Mouse (Mus musculus) MEL (cell line): Measurements from ENCODE around the gene Elp5. TPM values are rescaled to one million over a fixed set of nuclear protein-coding genes. Genes with fewer than 3 reads are reported as not detected.
"Not testable (repeated sequence)": the region's sequence is repeated elsewhere in the genome, so short reads cannot be mapped to it uniquely, and the experiment has no call there.

Source experiments
- DNase-seq: peaks from one replicate; pipeline ENCODE4 v3.0.0; 2011; ENCODE audit warnings: low read depth, low spot score
- H3K27ac ChIP-seq: 2 replicates; pipeline ENCODE4 v1.5.1; 2012; ENCODE audit warnings: low read depth, mild to moderate bottlenecking, control low read depth, low read length, moderate library complexity; ENCODE audit not compliant: control insufficient read depth
- H3K27me3 ChIP-seq, 2 experiments: fragments of 150-350 bp in 1 of 2; sonication (generic) in 1 of 2; 2 replicates each; pipeline ENCODE4 v1.6.1; 2012; ENCODE audit warnings: low read length in 2 of 2, mild to moderate bottlenecking in 2 of 2, improper control_type of control experiment in 1 of 2, moderate library complexity in 1 of 2; ENCODE audit not compliant: insufficient read depth in 2 of 2, control insufficient read depth in 1 of 2
- H3K36me3 ChIP-seq, 2 experiments: 2 replicates each; pipeline ENCODE4 v1.6.1; 2012 to 2014; ENCODE audit warnings: low read length in 2 of 2, improper control_type of control experiment in 1 of 2, inconsistent platforms in 1 of 2, mild to moderate bottlenecking in 1 of 2; ENCODE audit not compliant: insufficient read depth in 2 of 2, control insufficient read depth in 1 of 2
- H3K4me1 ChIP-seq, 2 experiments: fragments of 150-350 bp in 1 of 2; sonication (generic) in 1 of 2; 2 replicates each; pipeline ENCODE4 v1.6.1; 2012; ENCODE audit warnings: low read length in 2 of 2, improper control_type of control experiment in 1 of 2, mild to moderate bottlenecking in 1 of 2; ENCODE audit not compliant: insufficient read depth in 2 of 2, control insufficient read depth in 1 of 2
- H3K4me3 ChIP-seq, 2 experiments: fragments of 150-350 bp in 1 of 2; sonication (generic) in 1 of 2; 2 replicates each; pipeline ENCODE4 v1.5.1; 2012; ENCODE audit warnings: low read depth in 2 of 2, low read length in 2 of 2, mild to moderate bottlenecking in 2 of 2, moderate library complexity in 2 of 2, control low read depth in 1 of 2, improper control_type of control experiment in 1 of 2; ENCODE audit not compliant: control insufficient read depth in 1 of 2, insufficient read depth in 1 of 2
- H3K79me2 ChIP-seq: 2 replicates; pipeline ENCODE4 v1.6.1; 2012; ENCODE audit warnings: mild to moderate bottlenecking, low read length, moderate library complexity; ENCODE audit not compliant: control insufficient read depth, poor library complexity, insufficient read depth
- H3K9ac ChIP-seq: 2 replicates; pipeline ENCODE4 v1.6.1; 2012; ENCODE audit warnings: low read depth, mild to moderate bottlenecking, control low read depth, low read length, moderate library complexity; ENCODE audit not compliant: control insufficient read depth, poor library complexity, severe bottlenecking
- H3K9me3 ChIP-seq: fragments of 150-350 bp; sonication (generic); replicated peaks from 2 replicates; pipeline ENCODE4 v1.6.1; 2012; ENCODE audit warnings: mild to moderate bottlenecking, low read length, improper control_type of control experiment, moderate library complexity; ENCODE audit not compliant: insufficient read depth
- BHLHE40 ChIP-seq: IDR thresholded peaks from 2 replicates; pipeline ENCODE4 v1.6.1; 2012; ENCODE audit warnings: low read depth, mild to moderate bottlenecking, inconsistent platforms, low read length, improper control_type of control experiment, borderline replicate concordance
- CHD1 ChIP-seq: IDR thresholded peaks from 2 replicates; pipeline ENCODE4 v1.6.1; 2012; ENCODE audit warnings: low read depth, mild to moderate bottlenecking, inconsistent platforms, low read length, improper control_type of control experiment
- CTCF ChIP-seq, 3 experiments: IDR thresholded peaks in 2 of 3; conservative IDR thresholded peaks in 1 of 3; 2 replicates each; pipeline ENCODE4 v1.5.1; 2011 to 2012; ENCODE audit warnings: low read length in 3 of 3, low read depth in 2 of 3, mild to moderate bottlenecking in 2 of 3, improper control_type of control experiment in 1 of 3, inconsistent platforms in 1 of 3, mixed read lengths in 1 of 3, moderate library complexity in 1 of 3; ENCODE audit not compliant: control insufficient read depth in 1 of 3, insufficient read depth in 1 of 3, poor library complexity in 1 of 3, severe bottlenecking in 1 of 3
- ETS1 ChIP-seq: IDR thresholded peaks from 2 replicates; pipeline ENCODE4 v1.6.1; 2012; ENCODE audit warnings: low read depth, mild to moderate bottlenecking, inconsistent platforms, low read length, improper control_type of control experiment, moderate library complexity
- GATA1 ChIP-seq: IDR thresholded peaks from 2 replicates; pipeline ENCODE4 v1.6.1; 2011; ENCODE audit warnings: low read depth, low read length, improper control_type of control experiment
- HCFC1 ChIP-seq: IDR thresholded peaks from 2 replicates; pipeline ENCODE4 v1.6.1; 2012; ENCODE audit warnings: low read depth, mild to moderate bottlenecking, inconsistent platforms, low read length, improper control_type of control experiment, moderate library complexity
- JUND ChIP-seq: IDR thresholded peaks from 2 replicates; pipeline ENCODE4 v1.6.1; 2011; ENCODE audit warnings: low read depth, mild to moderate bottlenecking, improper control_type of control experiment, low read length
- MAX ChIP-seq: IDR thresholded peaks from 2 replicates; pipeline ENCODE4 v1.6.1; 2011; ENCODE audit warnings: low read length, improper control_type of control experiment
- MAZ ChIP-seq: IDR thresholded peaks from 2 replicates; pipeline ENCODE4 v1.6.1; 2012; ENCODE audit warnings: low read depth, mild to moderate bottlenecking, inconsistent platforms, low read length, improper control_type of control experiment
- MXI1 ChIP-seq: IDR thresholded peaks from 2 replicates; pipeline ENCODE4 v1.6.1; 2011; ENCODE audit warnings: mild to moderate bottlenecking, low read depth, low read length, improper control_type of control experiment
- MYC ChIP-seq: IDR thresholded peaks from 2 replicates; pipeline ENCODE4 v1.6.1; 2011; ENCODE audit warnings: low read depth, mild to moderate bottlenecking, low read length, improper control_type of control experiment, moderate library complexity
- NELFE ChIP-seq: IDR thresholded peaks from 2 replicates; pipeline ENCODE4 v1.6.1; 2011; ENCODE audit warnings: low read depth, low read length, improper control_type of control experiment
- NRF1 ChIP-seq: IDR thresholded peaks from 2 replicates; pipeline ENCODE4 v1.6.1; 2014; ENCODE audit warnings: low read depth, mild to moderate bottlenecking, inconsistent platforms, low read length, improper control_type of control experiment, moderate library complexity; ENCODE audit not compliant: poor library complexity, insufficient read depth, severe bottlenecking
- POLR2AphosphoS2 ChIP-seq: IDR thresholded peaks from 2 replicates; pipeline ENCODE4 v1.6.1; 2011; ENCODE audit warnings: low read length, improper control_type of control experiment
- POLR2AphosphoS5 ChIP-seq: IDR thresholded peaks from 2 replicates; pipeline ENCODE4 v1.6.1; 2012; ENCODE audit warnings: low read depth, borderline replicate concordance, mild to moderate bottlenecking, inconsistent platforms, low read length, moderate library complexity, mixed read lengths
- RAD21 ChIP-seq: IDR thresholded peaks from 2 replicates; pipeline ENCODE4 v1.6.1; 2011; ENCODE audit warnings: mild to moderate bottlenecking, low read depth, low read length, improper control_type of control experiment
- RCOR1 ChIP-seq: IDR thresholded peaks from 2 replicates; pipeline ENCODE4 v1.6.1; 2012; ENCODE audit warnings: low read depth, mild to moderate bottlenecking, inconsistent platforms, low read length, improper control_type of control experiment
- SIN3A ChIP-seq: IDR thresholded peaks from 2 replicates; pipeline ENCODE4 v1.6.1; 2012; ENCODE audit warnings: low read length, improper control_type of control experiment, inconsistent platforms
- TAL1 ChIP-seq: IDR thresholded peaks from 2 replicates; pipeline ENCODE4 v1.6.1; 2012; ENCODE audit warnings: mild to moderate bottlenecking, inconsistent platforms, low read length, moderate library complexity, mixed read lengths
- TCF12 ChIP-seq: IDR thresholded peaks from 2 replicates; pipeline ENCODE4 v1.6.1; 2014; ENCODE audit warnings: low read depth, mild to moderate bottlenecking, inconsistent platforms, low read length, improper control_type of control experiment, moderate library complexity
- UBTF ChIP-seq: IDR thresholded peaks from 2 replicates; pipeline ENCODE4 v1.6.1; 2012; ENCODE audit warnings: low read depth, mild to moderate bottlenecking, inconsistent platforms, low read length, improper control_type of control experiment, moderate library complexity, borderline replicate concordance; ENCODE audit not compliant: insufficient read depth
- USF1 ChIP-seq: IDR thresholded peaks from 2 replicates; pipeline ENCODE4 v1.6.1; 2014; ENCODE audit warnings: low read depth, mild to moderate bottlenecking, inconsistent platforms, low read length, improper control_type of control experiment, moderate library complexity
- USF2 ChIP-seq, 2 experiments: IDR thresholded peaks; 2 replicates each; pipeline ENCODE4 v1.6.1; 2011 to 2012; ENCODE audit warnings: improper control_type of control experiment in 2 of 2, low read length in 2 of 2, borderline replicate concordance in 1 of 2, inconsistent platforms in 1 of 2, low read depth in 1 of 2, mild to moderate bottlenecking in 1 of 2; ENCODE audit not compliant: insufficient read depth in 1 of 2
- ZC3H11A ChIP-seq: IDR thresholded peaks from 2 replicates; pipeline ENCODE4 v1.6.1; 2012; ENCODE audit warnings: low read depth, mild to moderate bottlenecking, inconsistent platforms, low read length, improper control_type of control experiment
- ZKSCAN1 ChIP-seq: IDR thresholded peaks from 2 replicates; pipeline ENCODE4 v1.6.1; 2012; ENCODE audit warnings: low read depth, mild to moderate bottlenecking, inconsistent platforms, low read length, improper control_type of control experiment, moderate library complexity
- polyA plus RNA-seq, 2 experiments: library from polyadenylated mRNA; stranded (reverse) in 1 of 2; unstranded in 1 of 2; fragments of >175 nt in 1 of 2; fragments of >200 nt in 1 of 2; gene quantifications; 2 replicates each; pipeline versions ENCODE4 v1.2.1 to v1.2.4; 2012; ENCODE audit warnings: low replicate concordance in 2 of 2, low read depth in 1 of 2; ENCODE audit not compliant: insufficient read length in 2 of 2, insufficient read depth in 1 of 2, missing spikeins in 1 of 2
- total RNA-seq: library from RNA; depleted of rRNA; stranded (reverse); fragments of 300-350 nt; gene quantifications from 2 replicates; pipeline ENCODE4 v1.2.3, GENCODE M21; 2012

The Elp5 gene
- total and polyA plus RNA-seq, 3 experiments, result 189 to 222 TPM; not detected in 1

DNA sequence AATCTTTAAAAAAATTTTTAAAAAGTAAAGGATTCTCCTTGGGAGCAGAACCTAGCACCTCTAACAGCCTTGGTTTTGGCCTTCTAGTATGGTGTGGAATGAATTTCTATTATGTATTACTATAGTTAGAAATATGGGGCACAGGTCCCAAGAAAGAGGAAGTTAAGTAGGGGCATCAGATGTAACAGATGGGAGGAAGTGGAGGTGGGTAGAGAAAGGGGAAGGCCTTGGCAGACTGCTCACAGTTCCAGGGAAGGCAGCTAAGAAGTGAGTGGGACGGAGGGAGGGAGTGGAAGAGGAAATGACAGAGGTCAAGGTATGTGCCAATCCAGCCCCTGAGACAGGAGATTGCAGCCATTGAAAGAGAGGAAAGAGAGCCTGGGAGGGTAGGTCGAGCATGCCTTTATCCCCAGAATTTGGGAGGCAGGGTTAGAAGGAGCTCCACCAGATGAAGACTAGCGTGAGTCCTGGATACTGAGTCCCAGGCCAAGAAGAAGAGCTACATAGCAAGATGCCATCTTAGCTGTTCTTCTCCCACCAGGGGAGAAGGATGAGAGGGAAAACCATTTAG, 51.3 kb downstream of the Elp5 start (continued):
- no peak for TF ChIP-seq UBTF
- peak; percentile 68; the same call in 1 of the 2 replicates for TF ChIP-seq RCOR1
- no peak for TF ChIP-seq CTCF (IDR thresholded peaks at IDR 0.05 in 2 of 3, conservative IDR thresholded peaks at IDR 0.05 in 1 of 3; ENCODE audit: control insufficient read depth in 1 of 3, insufficient read depth in 1 of 3, low read depth in 2 of 3, low read length in 3 of 3, poor library complexity in 1 of 3, severe bottlenecking in 1 of 3)
- TF ChIP-seq USF2 (IDR thresholded peaks at IDR 0.05; ENCODE audit: borderline replicate concordance in 1 of 2, insufficient read depth in 1 of 2, low read depth in 1 of 2, low read length in 2 of 2), result no peak
- TF ChIP-seq CHD1, result peak; percentile 49; the same call in 1 of the 2 replicates
- no peak for TF ChIP-seq NRF1
- TF ChIP-seq MAZ, result peak; percentile 78; the same call in 1 of the 2 replicates
- no peak for TF ChIP-seq USF1
- peak; percentile 54 for TF ChIP-seq SIN3A
- TF ChIP-seq ZC3H11A, result no peak; the same call in 1 of the 2 replicates
- TF ChIP-seq POLR2AphosphoS2, result no peak
- TF ChIP-seq, all 39 proteins: peak for 14

- not testable (repeated sequence) for H3K4me3 ChIP-seq, H3K79me2 ChIP-seq, H3K27me3 ChIP-seq, H3K9me3 ChIP-seq
- peak; percentile 68 for DNase-seq
- H3K27ac ChIP-seq, result peak overlapping the region; percentile 74
- H3K36me3 ChIP-seq, result peaks cover 0 to 34% of the 10 kb centered on the region in 2 experiments; a peak in 2 of 4 replicates
- TF ChIP-seq MXI1, result 0 out of 2 replicates have a peak, but pooled peaks have one; percentile 3
- H3K4me1 ChIP-seq, result peaks cover 9 to 35% of the 10 kb centered on the region in 2 experiments; a peak in 3 of 4 replicates
- 0 out of 2 replicates have a peak overlapping the region, but pooled peaks have one; percentile 8 for H3K9ac ChIP-seq
These were observed 52.1 kb downstream of the Elp5 start for GRCm38 (mm10) chr11:69930176-69930575.

DNA sequence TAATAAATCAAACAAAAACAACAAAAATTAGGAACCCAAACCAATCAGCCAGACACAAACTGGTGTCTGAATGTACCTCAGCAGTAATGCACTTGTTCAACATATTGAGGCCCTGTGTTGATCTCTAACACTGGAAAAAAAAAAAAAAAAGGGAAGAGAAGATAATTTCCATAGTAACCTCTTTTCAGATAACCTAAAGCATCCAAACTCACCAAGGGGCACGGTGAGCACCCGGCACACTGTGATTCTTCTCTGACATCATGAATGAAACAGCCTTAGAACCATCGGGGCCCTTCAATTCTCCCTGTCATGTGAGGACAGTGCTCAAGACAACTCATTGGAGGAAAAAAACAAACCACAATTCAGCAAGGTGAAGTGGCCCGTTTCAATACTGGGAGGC, 52.6 kb downstream of the Elp5 start:
- H3K4me1 ChIP-seq, result peaks cover 6 to 33% of the 10 kb centered on the region in 2 experiments; a peak in 3 of 4 replicates
- DNase-seq, result peak; percentile 87
- H3K9ac ChIP-seq, result no peak overlapping the region
- peak overlapping the region; percentile 74 for H3K27ac ChIP-seq
- H3K9me3 ChIP-seq, result no peaks in the 10 kb centered on the region
- no peaks in the 10 kb centered on the region for H3K27me3 ChIP-seq
- peaks cover 0 to 33% of the 10 kb centered on the region in 2 experiments; a peak in 2 of 4 replicates for H3K36me3 ChIP-seq
- no peak overlapping the region for H3K4me3 ChIP-seq
- H3K79me2 ChIP-seq, result no peaks in the 10 kb centered on the region
- TF ChIP-seq TCF12 (peak; percentile 42; the same call in 1 of the 2 replicates), JUND (no peak), ZKSCAN1 (peak; percentile 87; the same call in 1 of the 2 replicates), CHD1 (no peak), HCFC1 (peak; percentile 67), CTCF (IDR thresholded peaks at IDR 0.05 in 2 of 3, conservative IDR thresholded peaks at IDR 0.05 in 1 of 3; ENCODE audit: control insufficient read depth in 1 of 3, insufficient read depth in 1 of 3, low read depth in 2 of 3, low read length in 3 of 3, poor library complexity in 1 of 3, severe bottlenecking in 1 of 3) (no peak), POLR2AphosphoS5 (no peak), BHLHE40 (peak; percentile 66; the same call in 1 of the 2 replicates), MXI1 (peak; percentile 70), SIN3A (peak; percentile 90), TAL1 (no peak), RCOR1 (peak; percentile 91), ZC3H11A (0 out of 2 replicates have a peak, but pooled peaks have one; percentile 12), GATA1 (peak; percentile 99), NELFE (peak; percentile 33; the same call in 1 of the 2 replicates), MAZ (peak; percentile 72; the same call in 1 of the 2 replicates), MAX (peak; percentile 60; the same call in 1 of the 2 replicates), RAD21 (no peak), UBTF (no peak), USF2 (IDR thresholded peaks at IDR 0.05; ENCODE audit: borderline replicate concordance in 1 of 2, insufficient read depth in 1 of 2, low read depth in 1 of 2, low read length in 2 of 2) (no peak), ETS1 (peak; percentile 90), MYC (peak; percentile 84; the same call in 1 of the 2 replicates)
